Mouse (Mus musculus): ENCODE results near the gene Mutyh. TPM values are rescaled to one million over a fixed set of nuclear protein-coding genes. Genes with fewer than 3 reads are reported as not detected.

The Mutyh gene
- polyA plus RNA-seq, 1 experiment = 3.3 TPM

DNA sequence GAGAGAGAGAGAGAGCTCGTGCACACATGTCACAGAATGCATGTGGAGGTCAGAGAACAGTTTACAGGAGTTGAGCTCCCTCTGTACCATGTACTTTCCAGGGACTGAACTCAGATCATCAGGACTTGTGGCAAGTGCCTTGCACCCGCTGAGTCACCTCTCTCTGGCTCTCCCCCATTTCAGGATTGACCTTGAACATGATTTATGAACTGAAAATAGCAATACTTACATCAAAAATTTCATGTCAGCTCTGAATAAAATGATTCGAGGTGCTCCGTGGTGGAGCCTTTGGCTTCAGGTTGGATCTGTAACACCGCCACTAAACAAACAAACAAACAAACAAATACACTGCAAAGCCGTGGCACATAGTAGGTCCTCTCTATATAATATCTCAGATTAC lies 33.3 kb downstream of the Mutyh start:
- no peak overlapping the region for H3K4me3 ChIP-seq (ENCODE audit: insufficient read depth, low read depth, low read length)
- no peaks in the 10 kb centered on the region for H3K4me1 ChIP-seq (ENCODE audit: control insufficient read depth, insufficient read depth, insufficient read length, low read length)
- no peak overlapping the region for H3K27ac ChIP-seq (replicated peaks; ENCODE audit: low read depth, low read length)

DNA sequence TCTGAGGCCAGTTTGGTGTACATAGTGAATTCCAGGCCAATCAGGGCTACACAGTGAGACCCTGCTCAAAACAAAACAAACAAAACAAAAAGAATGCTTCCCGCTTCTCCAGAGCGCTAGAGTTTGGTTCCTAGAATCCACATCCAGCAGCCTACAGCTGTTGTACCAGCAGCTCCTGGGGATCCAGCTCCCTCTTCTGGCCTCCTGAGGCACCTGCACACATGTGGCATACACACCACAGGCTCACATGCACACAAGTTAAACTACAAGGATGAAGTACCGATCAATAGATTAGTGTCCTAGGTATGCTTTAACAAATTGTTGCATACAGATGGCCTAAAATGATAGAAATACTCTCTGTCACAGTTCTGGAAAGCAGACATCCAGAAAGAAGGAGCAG lies 36.8 kb downstream of the Mutyh start:
- no peak overlapping the region for H3K27ac ChIP-seq (replicated peaks; ENCODE audit: low read depth, low read length)
- no peaks in the 10 kb centered on the region for H3K4me1 ChIP-seq (ENCODE audit: control insufficient read depth, insufficient read depth, insufficient read length, low read length)
- no peak overlapping the region for H3K4me3 ChIP-seq (ENCODE audit: insufficient read depth, low read depth, low read length)

DNA sequence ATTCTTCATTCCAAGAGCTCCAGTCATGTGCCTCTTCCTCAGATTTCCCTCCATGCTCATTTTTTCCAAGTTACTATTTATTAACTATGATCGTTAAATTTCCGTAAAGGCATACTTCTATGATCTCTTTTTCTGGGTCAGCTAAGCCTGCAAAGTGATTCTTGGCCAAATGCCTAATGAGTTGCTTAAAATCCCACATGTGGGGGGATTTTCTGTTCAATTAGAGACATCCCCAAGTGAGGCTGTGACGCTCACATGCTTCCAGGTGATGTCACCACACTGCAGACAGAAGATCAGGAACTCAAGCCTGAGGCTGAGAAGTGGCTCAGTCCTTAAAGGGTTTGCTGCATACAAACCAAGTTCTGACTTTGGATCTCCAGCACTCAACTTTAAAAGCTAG lies 42.4 kb downstream of the Mutyh start:
- Histone ChIP-seq H3K4me1 (ENCODE audit: control insufficient read depth, insufficient read depth, insufficient read length, low read length) (no peaks in the 10 kb centered on the region), H3K27ac (replicated peaks; ENCODE audit: low read depth, low read length) (no peak overlapping the region), H3K4me3 (ENCODE audit: insufficient read depth, low read depth, low read length) (no peak overlapping the region)

DNA sequence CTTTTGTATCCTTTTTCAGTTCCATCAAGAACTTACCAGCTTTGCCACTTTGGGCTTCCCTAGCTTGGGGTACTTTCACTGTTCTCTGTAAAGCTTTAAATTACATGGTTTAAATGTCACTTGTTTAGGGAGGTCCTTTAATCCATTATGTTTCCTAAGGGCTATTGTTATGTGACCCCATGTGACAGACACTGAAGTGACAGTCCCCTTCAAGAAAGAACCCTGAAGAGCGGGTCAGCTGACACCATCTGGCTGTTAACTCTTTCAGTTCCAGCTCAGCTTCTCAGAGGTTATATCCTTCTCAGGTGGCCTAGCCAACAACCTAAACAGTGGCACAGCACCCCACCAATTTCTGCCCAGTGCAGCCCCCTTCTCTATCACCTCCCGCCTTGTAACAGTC lies 46.8 kb downstream of the Mutyh start:
- no peak overlapping the region for H3K27ac ChIP-seq (replicated peaks; ENCODE audit: low read depth, low read length)
- H3K4me3 ChIP-seq (ENCODE audit: insufficient read depth, low read depth, low read length) = no peak overlapping the region
- no peaks in the 10 kb centered on the region for H3K4me1 ChIP-seq (ENCODE audit: control insufficient read depth, insufficient read depth, insufficient read length, low read length)

DNA sequence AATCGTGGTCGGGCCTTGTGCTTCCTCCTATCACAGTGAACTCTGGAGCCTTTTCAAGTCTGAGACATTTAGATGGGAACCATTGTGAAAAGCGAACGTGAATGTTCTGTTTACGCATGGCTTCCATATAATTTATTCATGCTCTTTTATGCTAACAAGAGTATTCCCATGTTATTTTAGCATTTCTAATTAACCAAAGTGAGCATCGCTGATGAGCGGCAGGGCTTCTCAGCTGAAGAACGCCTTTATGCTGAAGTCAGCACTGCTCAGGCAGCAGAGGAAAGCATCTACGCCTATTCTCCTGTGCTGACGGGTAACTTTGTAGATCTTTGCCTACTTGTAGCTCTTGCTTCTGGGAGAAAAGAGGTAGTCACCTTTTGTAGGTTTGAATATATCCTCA lies 49.7 kb downstream of the Mutyh start:
- Histone ChIP-seq H3K4me1 (ENCODE audit: control insufficient read depth, insufficient read depth, insufficient read length, low read length) (no peaks in the 10 kb centered on the region), H3K27ac (replicated peaks; ENCODE audit: low read depth, low read length) (no peak overlapping the region), H3K4me3 (ENCODE audit: insufficient read depth, low read depth, low read length) (no peak overlapping the region)

DNA sequence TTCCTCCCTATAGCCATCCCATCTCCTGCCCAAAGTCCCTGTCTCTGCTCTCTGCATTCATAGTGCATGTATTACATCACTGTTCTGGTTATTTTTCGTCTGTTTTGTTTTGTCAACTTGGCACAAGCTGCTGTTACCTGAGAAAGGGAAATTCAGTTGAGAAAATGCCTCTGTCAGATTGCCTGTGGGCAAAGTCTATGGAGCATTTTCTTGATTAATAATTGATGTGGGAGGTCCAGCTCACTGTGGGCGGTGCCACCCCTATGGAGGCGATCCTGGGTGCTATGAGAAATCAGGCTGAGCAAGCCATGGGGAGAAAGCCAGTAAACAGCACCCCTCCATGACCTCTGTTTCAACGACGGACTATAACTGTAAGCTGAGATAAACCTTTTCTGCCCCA lies 52.2 kb downstream of the Mutyh start:
- H3K4me3 ChIP-seq (ENCODE audit: insufficient read depth, low read depth, low read length) = no peak overlapping the region
- H3K27ac ChIP-seq (replicated peaks; ENCODE audit: low read depth, low read length) = no peak overlapping the region
- H3K4me1 ChIP-seq (ENCODE audit: control insufficient read depth, insufficient read depth, insufficient read length, low read length) = no peaks in the 10 kb centered on the region

DNA sequence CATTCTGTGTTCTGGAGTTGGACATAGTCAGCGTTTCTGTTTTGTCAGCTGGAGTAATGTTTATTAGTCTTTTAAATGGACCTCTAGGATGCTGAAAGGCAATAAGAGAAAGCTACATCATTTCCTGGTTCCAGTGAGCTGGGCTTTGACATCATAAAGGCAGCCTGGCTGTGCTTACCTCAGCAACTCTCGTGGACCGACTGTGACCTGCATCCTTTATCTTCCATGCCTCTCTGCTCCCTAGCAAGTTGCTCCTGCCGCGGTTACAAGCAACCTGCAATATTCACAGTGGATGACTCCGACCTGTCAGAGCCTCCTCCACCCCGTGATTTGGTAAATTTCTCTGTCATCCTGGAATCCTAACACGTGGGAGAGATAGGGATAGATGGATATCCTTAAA lies 54.5 kb downstream of the Mutyh start:
- H3K4me1 ChIP-seq (ENCODE audit: control insufficient read depth, insufficient read depth, insufficient read length, low read length) = no peaks in the 10 kb centered on the region
- H3K4me3 ChIP-seq (ENCODE audit: insufficient read depth, low read depth, low read length) = no peak overlapping the region
- H3K27ac ChIP-seq (replicated peaks; ENCODE audit: low read depth, low read length) = no peak overlapping the region

Other genes with a start within 250 kb of the Mutyh start
- 2.7 and 4.5 TPM in 2 replicates for gene Ccdc17, start 211.1 kb upstream of the Mutyh start, polyA plus RNA-seq (2012; ENCODE audit: insufficient read depth, insufficient read length, missing spikeins)
- gene Nasp, start 179.8 kb upstream of the Mutyh start, polyA plus RNA-seq (2012; ENCODE audit: insufficient read depth, insufficient read length, missing spikeins) = 7.7 and 12.5 TPM in 2 replicates
- gene Akr1a1, start 156.0 kb upstream of the Mutyh start, polyA plus RNA-seq (2012; ENCODE audit: insufficient read depth, insufficient read length, missing spikeins) = 444 and 532 TPM in 2 replicates
- gene Prdx1, start 122.2 kb upstream of the Mutyh start, polyA plus RNA-seq (2012; ENCODE audit: insufficient read depth, insufficient read length, missing spikeins) = 971 and 1,048 TPM in 2 replicates
- 49.4 and 64.1 TPM in 2 replicates for gene Mmachc, start 99.3 kb upstream of the Mutyh start, polyA plus RNA-seq (2012; ENCODE audit: insufficient read depth, insufficient read length, missing spikeins)
- gene Ccdc163, start 99.2 kb upstream of the Mutyh start, polyA plus RNA-seq (2012; ENCODE audit: insufficient read depth, insufficient read length, missing spikeins) = 12.1 and 12.3 TPM in 2 replicates
- 1.7 and 6.7 TPM in 2 replicates for gene Tesk2, start 86.8 kb upstream of the Mutyh start, polyA plus RNA-seq (2012; ENCODE audit: insufficient read depth, insufficient read length, missing spikeins)
- 6.0 and 7.8 TPM in 2 replicates for gene Toe1, start 83 bp upstream of the Mutyh start, polyA plus RNA-seq (2012; ENCODE audit: insufficient read depth, insufficient read length, missing spikeins)
- gene Hpdl, start 14.0 kb downstream of the Mutyh start, polyA plus RNA-seq (2012; ENCODE audit: insufficient read depth, insufficient read length, missing spikeins) = 6.5 and 10.3 TPM in 2 replicates
- 0.79 and 1.2 TPM in 2 replicates for gene Zswim5, start 69.7 kb downstream of the Mutyh start, polyA plus RNA-seq (2012; ENCODE audit: insufficient read depth, insufficient read length, missing spikeins)
- 97.3 and 145 TPM in 2 replicates for gene Urod, start 186.7 kb downstream of the Mutyh start, polyA plus RNA-seq (2012; ENCODE audit: insufficient read depth, insufficient read length, missing spikeins)
- gene Hectd3, start 187.6 kb downstream of the Mutyh start, polyA plus RNA-seq (2012; ENCODE audit: insufficient read depth, insufficient read length, missing spikeins) = 12.9 and 15.5 TPM in 2 replicates
- 22.6 TPM in 2 replicates for gene Eif2b3, start 211.7 kb downstream of the Mutyh start, polyA plus RNA-seq (2012; ENCODE audit: insufficient read depth, insufficient read length, missing spikeins)